Mouse (Mus musculus): Measurements from ENCODE around the gene Pnkd. TPM values are rescaled to one million over a fixed set of nuclear protein-coding genes. Genes with fewer than 3 reads are reported as not detected.

Gene Pnkd
- total RNA-seq, 2 experiments from 2014 or later = 98.6 to 99.4 TPM

DNA sequence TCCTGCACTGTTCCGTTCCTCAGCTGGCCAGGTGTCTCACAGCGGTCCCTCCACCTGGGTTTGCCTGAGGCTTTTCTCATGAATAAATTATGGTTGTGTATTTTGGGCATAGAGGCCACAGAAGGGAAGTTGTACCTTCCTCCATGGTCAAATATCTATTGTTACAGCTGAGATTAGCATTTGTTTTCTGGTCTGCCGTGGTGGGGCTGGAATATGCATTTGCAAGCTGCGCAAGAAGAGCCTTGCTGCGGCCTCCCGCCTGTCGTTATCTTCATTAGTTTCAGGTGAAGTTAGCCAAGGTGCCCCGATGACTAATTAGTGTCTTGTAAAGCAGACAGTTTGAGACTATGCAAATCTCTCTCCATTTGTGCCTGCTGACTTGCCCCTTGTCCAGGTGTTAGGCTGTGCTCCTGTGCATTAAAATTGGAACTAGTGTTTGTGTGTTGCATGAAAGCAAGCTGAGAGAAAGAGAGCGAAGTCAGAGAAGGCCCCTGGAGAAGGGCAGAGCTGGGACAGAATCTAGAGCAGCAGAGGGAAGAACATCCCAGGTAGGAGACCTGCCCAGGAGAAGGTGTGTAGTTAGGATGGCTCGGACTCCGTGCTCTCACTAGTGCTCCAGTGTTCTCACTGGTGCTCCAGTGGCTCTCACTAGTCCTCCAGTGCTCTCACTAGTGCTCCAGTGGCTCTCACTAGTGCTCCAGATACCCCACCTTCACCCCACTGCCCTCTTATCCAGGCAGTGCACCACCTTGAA lies 59.6 kb downstream of the Pnkd start:
- intact Hi-C loops (cut with DNase I) = no loop called here
- no peak for DNase-seq

DNA sequence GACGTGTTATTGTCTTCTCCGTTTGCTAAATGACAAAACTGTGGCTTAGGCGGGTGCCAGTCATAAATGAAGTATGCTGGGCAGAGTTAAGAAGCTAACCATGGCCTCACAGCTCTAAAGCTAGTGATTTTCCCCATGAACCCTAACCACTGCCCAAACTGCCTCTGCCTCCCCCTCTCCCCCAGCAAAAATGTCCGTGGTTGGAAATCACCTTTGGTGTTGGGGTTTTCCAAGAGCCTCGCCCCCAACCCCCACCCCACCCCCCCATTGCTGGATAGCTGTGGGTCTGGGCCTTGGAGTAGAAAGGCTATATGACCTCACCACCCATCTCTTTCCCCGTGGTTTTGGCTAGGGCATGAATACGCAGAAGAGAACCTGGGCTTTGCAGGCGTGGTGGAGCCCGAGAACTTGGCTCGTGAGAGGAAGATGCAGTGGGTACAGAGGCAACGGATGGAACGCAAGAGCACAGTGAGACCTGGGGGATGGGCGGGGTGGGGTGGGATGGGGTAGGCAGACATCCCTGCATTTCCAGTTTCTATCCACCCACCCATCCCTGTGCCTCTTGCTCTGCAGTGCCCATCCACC lies 66.5 kb downstream of the Pnkd start:
- intact Hi-C loops (cut with DNase I) = no loop called here
- DNase-seq = no peak

DNA sequence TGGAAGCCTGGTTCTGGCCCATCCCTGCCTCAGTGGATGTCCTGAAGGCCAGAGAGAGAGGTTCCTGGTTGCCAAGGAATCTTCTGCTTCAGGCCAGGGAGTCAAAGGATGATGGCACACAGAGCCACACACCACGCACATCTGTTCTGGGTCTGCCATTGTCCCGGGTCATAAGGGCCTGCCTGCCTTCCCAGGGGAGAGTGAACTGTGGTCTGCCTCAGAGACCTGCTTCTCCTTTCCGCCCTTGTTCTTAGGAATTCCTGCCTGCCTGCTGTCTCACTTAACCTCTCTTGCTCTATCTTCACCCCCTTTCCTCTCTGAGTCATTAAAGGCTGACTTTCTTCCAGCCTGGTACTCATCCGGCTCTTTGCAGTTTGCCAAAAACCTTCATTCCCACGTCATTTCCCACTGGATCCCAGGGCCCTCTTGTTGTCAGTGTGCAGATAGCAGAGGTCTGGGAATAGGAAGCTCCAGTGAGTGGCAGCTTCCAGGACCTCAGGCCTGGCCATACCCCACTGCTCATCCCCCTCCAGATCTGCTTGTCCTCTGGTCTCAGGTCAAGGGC lies 67.9 kb downstream of the Pnkd start:
- DNase-seq = no peak
- intact Hi-C loops (cut with DNase I) = no loop called here

DNA sequence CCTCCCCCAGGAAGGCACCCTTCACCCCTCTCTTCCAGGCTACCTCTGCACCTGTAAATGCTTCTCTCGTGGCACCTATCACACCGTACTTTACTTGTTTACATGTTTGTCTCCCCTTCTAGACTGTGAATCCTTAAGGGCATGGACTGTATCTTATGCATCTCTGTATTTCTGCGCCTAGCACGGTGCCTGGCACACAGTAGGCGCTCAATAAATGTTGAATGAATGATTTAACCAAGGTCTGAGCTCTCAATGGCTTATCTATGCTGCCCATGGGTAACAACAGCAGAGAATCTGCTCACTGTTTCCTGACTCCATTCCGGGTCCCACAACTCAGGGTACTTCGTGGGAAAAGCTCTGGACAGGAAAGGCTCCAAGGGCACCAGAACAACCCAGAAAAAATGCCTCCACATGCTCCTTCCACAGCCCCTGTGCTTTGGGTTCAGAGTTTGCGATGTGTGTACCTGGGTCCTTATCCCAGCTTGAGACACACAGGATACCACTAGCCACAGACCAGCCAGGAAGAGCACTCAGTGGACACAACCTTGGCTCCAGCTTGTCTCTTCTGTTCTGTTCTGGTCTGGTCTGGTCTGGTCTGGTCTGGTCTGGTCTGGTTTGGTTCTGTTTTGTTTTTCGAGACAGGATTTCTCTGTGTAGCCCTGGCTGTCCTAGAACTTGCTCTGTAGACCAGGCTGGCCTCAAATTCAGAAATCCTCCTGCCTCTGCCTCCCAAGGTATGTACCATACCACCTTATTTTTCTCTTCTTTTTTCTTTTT lies 68.9 kb downstream of the Pnkd start:
- intact Hi-C loops (cut with DNase I) = no loop called here
- DNase-seq = no peak

DNA sequence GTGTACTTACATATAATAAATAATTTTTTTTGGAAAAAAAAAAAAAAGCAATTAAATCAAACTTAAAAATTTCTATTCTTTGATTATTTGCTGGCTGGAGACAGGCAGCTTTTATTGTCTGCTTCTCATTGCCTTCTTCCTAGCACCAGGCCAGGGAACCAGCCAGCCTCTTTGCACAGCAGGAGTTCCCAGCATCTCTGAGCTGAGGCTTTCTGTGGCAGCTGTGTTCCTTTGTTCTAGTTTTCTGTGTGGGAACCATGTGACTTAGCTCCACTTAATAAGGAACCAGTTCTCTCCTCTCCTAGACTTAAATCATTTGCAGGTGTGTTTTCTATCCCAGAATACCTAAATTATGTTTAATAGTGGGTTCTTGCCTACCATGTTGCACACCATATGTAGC lies 72.8 kb downstream of the Pnkd start:
- intact Hi-C loops (cut with DNase I) = loop anchor here (5.0 kb wide), 1 partner anchor 55 kb away; no protein-coding TSS in a partner anchor
- DNase-seq = no peak

DNA sequence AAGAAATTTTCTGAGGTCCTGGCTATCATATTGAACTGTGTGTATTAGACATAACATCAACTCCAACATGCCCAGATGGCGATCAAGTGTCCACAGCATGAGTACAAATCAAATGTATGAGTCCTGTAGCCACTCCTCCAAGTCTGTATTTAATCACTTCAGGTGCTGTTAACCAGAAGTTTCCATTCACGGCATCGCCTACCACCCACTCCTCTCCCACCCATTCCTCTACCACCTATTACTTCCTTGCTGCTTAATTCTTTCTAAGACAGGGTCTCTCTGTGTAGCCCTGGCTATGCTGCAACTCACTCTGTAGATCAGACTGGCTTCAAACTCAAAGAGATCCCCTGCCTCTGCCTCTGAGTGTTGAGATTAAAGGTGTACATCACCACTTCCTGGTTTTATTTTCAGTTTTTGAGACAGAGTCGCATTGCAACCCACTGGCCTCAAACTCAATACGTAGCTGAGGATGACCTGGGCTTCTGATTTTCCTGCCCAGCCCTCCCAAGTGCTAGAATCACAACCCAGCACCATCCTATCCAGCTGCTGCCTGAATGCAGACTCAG lies 75.3 kb downstream of the Pnkd start:
- no peak for DNase-seq
- intact Hi-C loops (cut with DNase I) = loop anchor here (5.0 to 10.0 kb wide), 3 partner anchors 43 to 155 kb away; no protein-coding TSS in a partner anchor

DNA sequence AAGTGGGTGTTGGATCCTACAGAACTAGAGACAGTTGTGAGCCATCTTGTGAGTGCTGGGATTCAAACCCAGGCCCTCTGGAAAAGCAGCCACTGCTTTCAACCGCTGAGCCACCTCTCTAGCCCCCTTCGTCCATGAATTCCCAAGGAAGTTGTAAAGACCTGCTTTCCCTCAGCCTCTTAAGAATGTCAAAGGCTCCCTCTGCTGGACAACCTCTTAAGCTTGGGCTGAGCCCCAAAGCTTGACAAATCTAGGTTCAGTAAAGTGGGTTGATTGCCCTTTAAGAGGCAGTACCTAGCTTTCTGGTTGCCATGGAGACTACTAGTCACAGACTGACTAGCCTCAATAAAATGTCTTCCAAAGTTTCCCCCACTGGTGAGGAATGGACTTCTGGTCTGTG lies 77.1 kb downstream of the Pnkd start, which contains the start of gene Catip:
Gene Catip, plus strand, starts transcription at position 297 of the 400 bp plus-strand sequence.
- intact Hi-C loops (cut with DNase I) = loop anchor here (5.0 to 10.0 kb wide), 2 partner anchors 45 to 157 kb away; no protein-coding TSS in a partner anchor
- peak; percentile 74 for DNase-seq

DNA sequence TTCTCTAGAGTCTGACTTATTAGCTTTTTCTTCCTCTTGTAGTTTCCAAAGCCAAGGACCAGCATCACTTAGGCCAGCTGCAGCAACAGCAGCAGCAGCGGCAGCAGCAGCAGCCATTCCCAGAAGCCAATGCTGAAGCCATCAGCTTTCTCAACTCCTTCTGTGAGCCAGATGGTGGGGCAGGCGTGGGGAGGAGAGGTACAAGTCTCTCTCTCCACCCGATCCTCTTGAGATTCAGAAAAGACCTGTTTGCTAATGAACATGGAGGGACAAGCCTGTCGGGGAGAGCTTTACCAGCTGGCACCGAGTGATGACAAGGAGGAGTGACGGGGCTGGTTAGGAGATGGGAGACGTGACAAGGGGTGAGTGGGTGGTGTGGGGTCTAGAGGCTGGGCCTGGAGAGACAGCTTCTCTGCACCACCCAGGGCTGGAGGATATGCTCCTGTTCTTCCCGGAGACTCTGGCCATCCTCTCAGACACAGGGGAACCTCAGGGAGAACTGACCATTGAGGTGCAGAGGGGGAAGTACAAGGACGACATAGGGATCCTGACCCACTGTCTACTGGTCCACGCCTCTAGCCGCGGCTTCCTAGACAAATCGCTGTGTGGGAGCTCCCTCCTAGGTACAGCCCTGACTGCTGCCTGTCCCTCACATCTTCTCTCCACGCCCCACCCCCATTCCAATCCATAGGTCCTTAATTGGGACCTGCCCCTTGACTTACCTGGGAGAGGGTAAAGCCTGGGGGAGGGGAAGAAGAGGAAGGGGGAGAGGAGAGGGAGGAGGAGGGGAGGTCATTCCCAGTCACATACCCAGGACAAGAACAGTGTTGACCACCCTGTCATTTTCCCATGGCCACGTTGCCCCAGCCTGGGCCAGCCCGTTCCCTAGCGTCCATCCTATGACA lies 77.8 kb downstream of the Pnkd start:
- DNase-seq = no peak
- intact Hi-C loops (cut with DNase I) = loop anchor here (5.0 to 10.0 kb wide), 2 partner anchors 45 to 158 kb away; no protein-coding TSS in a partner anchor

DNA sequence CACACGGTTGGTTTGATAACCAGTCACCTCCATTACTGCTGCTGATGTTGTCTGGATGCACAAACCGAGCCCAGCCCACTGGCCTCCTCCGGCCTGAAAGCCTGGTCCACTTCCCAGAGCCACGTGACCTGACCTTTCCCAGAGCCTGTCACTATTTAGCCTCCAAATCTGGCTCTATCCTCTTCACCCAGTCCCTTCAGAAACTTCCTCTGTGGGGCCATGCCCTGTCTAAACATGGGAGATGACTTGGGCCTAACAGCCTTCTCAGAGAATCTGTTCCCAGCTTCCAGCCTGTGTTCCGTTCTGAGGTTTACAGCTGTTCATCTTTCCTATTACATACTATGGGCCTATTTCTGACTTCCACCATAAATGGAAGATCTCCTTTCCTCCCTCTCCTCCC lies 78.7 kb downstream of the Pnkd start:
- intact Hi-C loops (cut with DNase I) = loop anchor here (5.0 to 10.0 kb wide), 2 partner anchors 46 to 159 kb away; no protein-coding TSS in a partner anchor
- no peak for DNase-seq

DNA sequence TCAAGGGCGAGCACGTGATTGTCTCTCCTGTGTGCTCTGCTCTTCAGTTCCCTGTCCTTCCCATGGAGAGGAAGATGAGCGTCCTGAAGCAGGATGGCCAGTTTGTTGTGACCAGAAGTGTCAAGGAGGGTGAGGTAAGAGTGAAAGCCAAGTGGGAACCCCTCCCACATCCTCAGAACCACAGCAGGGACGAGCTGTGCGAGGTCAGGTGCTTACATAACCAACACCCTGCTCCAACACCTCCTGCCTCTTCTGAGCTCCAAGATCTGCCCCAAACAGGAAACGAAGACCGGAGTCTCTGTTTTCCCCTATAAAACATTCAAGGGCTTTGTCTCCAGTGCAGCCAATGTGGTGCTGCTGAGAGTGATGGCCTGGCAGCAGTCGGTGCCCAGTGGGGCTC lies 79.5 kb downstream of the Pnkd start:
- intact Hi-C loops (cut with DNase I) = loop anchor here (5.0 to 10.0 kb wide), 2 partner anchors 47 to 159 kb away; no protein-coding TSS in a partner anchor
- no peak for DNase-seq

DNA sequence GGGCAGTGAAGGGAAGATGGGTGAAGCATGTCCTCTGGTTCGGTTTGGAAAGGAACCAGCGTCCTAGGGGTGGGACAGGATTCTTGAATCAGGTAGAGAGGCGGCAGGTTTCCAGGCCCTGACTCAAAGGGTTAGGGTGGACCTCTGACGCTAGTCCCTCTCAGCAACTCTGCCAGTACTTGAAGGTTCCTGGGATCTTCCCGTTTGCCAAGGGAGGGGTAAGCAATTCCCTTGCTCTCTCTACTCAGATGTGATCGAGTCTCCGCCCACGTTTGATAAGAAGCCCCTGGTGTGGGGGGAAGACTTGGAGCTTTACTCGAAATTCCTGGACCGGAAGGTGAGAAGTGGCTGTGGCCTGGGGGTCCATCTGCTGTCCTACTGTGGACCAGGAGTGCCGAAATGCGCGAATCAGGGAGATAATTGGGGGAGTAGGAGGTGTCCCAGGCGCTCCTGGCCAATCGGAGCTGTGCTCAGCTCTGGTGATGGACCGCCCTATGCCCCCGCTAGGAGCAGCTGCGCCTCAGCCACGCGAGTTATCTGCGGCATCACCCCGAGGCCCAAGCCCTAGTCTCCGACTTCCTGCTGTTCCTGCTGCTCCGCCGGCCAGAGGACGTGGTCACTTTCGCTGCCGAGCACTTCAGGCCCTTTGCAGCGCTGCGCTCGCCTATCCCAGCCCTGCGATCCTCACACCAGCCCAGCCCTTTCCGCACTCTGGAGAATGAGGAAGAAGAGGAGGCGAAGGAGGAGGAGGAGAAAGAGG lies 83.3 kb downstream of the Pnkd start:
- intact Hi-C loops (cut with DNase I) = loop anchor here (10.0 kb wide), 1 partner anchor 163 kb away; no protein-coding TSS in a partner anchor
- DNase-seq = peak; percentile 31

DNA sequence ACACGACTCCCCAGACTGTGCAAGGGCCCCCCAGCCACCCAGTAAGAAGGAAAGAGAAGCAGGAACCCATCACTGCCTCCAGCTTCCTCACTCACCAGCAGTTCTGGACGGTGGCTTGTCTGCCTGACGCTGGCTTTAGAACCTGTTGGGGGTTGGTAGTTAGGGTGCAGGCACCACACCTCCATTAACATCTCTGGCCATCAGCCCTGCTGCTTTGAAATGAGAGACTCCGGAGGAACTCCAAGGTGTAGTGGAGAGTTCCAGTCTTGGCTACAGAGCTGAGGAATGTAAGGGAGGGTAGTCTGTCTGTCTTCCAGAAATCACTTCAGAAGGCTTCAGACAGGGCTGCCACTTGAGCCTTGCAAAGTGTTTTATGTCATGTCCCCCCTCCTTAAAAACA lies 85.3 kb downstream of the Pnkd start:
- intact Hi-C loops (cut with DNase I) = no loop called here
- no peak for DNase-seq

DNA sequence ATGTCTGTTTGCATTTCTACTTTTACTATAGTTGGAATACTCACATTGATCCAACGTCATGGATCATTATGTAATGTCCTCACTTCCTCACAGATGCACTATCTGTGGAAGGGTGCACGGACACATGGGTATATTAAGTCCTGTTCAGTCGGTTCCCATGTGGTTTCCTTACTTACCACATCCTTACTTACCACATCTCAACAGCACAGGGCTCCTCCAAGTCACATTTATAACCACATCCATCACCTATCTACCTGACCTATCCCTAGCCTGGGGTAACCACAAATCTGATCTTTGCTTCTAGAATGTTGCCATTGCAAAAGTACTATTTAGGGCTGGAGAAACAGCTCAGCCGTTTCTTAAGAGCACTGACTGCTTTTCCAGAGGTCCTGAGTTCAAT lies 88.6 kb downstream of the Pnkd start:
- intact Hi-C loops (cut with DNase I) = no loop called here
- DNase-seq = no peak

DNA sequence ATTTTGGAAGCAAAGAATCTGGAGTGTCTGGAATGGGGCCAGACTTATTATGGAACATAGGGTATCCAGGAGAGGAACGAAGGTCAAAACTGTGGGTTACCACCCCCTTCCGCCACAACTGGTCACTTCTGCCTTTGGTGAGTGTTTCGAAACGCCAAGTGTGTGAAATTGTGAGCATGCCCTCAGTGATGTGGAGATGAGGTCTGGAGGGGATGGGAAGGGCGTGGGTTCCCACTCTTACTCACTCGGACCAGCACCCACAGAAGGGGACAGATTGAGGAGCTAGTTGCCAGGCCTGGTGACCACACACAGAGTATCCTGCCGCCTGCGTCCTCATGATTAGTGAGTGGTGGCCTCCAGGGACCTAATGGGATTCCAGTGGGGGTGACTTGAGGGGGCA lies 90.2 kb downstream of the Pnkd start, which contains the start of gene Slc11a1:
Gene Slc11a1, plus strand, starts transcription at position 216 of the 400 bp plus-strand sequence.
- DNase-seq = no peak
- intact Hi-C loops (cut with DNase I) = no loop called here

DNA sequence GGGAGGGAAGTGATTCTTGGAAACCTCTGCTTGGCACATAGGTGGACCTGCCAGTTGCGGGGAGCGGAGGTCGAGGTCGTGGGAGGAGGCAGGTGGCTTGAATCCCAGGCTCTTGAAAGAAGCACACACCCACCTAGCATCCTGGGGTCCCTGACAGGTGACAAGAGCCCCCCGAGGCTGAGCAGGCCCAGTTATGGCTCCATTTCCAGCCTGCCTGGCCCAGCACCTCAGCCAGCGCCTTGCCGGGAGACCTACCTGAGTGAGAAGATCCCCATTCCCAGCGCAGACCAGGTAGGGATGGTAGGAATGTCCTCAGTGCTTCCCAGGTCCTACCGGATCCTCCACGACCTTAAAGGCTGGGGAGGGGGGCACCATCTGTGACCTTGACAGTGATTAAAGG lies 90.8 kb downstream of the Pnkd start:
- DNase-seq = no peak
- intact Hi-C loops (cut with DNase I) = no loop called here

DNA sequence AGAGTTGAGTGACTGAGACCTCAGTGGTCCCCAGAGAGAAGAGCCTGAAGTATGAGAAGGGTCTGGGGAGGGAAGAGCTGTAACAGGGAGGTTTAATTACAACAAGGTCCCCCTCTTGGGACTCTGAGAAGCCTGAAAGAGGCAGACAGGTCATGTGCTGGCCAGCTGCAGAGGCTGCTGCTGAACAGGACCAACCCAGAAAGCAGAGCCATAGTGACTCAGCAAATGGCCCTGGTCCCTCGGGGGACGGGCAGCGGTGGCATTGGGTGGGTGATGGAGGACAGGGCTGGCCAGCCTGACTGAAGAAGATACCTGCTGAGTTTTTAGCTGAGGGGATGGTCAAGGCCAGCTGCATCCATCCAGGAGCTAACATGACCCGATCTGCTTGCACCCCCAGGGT lies 91.7 kb downstream of the Pnkd start:
- intact Hi-C loops (cut with DNase I) = no loop called here

DNA sequence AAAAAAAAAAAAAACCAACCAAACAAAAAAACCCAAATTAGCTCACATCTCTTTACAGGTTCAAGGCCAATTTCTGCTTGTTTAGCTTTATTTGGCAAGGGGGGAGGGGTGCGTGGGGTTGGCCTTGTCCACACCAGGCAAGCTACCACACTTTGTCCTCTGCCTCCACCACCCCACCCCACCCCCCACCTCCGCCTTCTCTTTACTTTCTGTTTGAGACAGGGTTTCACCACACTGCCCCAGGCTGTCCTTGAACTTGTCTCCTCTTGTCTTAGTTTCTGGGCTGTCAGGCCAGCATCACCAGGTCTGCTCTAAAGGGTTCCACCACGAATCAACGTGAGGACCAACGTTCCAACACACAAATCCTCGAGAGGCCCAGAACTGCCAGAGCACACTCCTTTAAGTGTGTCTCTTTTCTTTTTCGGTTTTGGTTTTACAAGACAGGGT lies 94.4 kb downstream of the Pnkd start:
- intact Hi-C loops (cut with DNase I) = no loop called here
- no peak for DNase-seq

More for the DNA sequence above, 91.7 kb downstream of the Pnkd start:
- DNase-seq = no peak

DNA sequence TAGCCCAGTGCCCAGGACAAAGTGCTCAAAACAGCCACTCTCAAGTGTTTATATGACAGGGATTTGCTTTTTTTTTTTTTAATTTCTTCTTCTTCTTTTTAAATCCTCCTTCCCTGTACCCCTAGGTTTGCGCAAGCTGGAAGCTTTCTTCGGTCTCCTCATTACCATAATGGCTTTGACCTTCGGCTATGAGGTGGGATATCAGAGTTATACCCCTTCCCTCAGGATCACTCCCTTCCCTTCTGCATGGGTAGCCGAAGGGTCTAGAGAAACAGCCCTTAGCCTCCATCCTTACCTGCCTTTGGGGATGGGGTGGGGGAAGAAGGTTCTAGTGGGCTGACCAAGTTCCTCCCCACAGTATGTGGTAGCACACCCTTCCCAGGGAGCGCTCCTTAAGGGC lies 95.8 kb downstream of the Pnkd start:
- no peak for DNase-seq
- intact Hi-C loops (cut with DNase I) = no loop called here

DNA sequence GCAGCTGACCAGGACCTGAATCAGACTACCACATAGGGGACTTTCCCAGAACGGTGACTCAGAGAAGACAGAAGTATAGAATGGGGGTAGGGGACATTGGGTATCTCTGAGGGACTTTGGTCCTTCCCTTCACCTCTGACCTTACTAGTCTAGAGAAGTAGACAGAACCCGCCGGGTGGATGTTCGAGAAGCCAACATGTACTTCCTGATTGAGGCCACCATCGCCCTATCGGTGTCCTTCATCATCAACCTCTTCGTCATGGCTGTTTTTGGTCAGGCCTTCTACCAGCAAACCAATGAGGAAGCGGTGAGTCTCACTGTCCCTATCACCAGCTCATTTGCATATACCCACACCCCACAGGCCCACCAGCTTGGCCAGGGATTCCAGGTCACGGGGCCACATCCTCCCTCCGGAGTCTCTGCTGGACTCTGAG lies 96.9 kb downstream of the Pnkd start:
- no peak for DNase-seq

More for the DNA sequence above, 96.9 kb downstream of the Pnkd start:
- intact Hi-C loops (cut with DNase I) = no loop called here

Measured in left cerebral cortex, postnatal 4 days (tissue).